Mouse (Mus musculus) spleen, adult 2 months (tissue): ENCODE results near the gene Alox5. TPM values are rescaled to one million over a fixed set of nuclear protein-coding genes. Genes with fewer than 3 reads are reported as not detected.
"Not testable (repeated sequence)": the region's sequence is repeated elsewhere in the genome, so short reads cannot be mapped to it uniquely, and the experiment has no call there.

Experiments used
- DNase-seq, 2 experiments: peaks; one replicate each; pipeline versions ENCODE4 v3.0.0 to v3.0.0-alpha.2; 2012 to 2021; ENCODE audit warnings: low spot score in 2 of 2, low read depth in 1 of 2
- H3K27ac ChIP-seq: fragments of 200-500 bp; 2 replicates; pipeline ENCODE4 v1.5.1; 2012; ENCODE audit warnings: low read length, inconsistent platforms; ENCODE audit not compliant: insufficient read depth
- H3K27me3 ChIP-seq: fragments of 200-500 bp; 2 replicates; pipeline ENCODE4 v1.6.1; 2012; ENCODE audit warnings: mild to moderate bottlenecking, moderate library complexity, low read length, inconsistent platforms; ENCODE audit not compliant: control insufficient read depth, insufficient read depth
- H3K36me3 ChIP-seq: fragments of 200-500 bp; 2 replicates; pipeline ENCODE4 v1.6.1; 2012; ENCODE audit warnings: mild to moderate bottlenecking, low read length, inconsistent platforms; ENCODE audit not compliant: control insufficient read depth, insufficient read depth
- H3K4me1 ChIP-seq: fragments of 200-500 bp; 2 replicates; pipeline ENCODE4 v1.6.1; 2011; ENCODE audit warnings: inconsistent platforms; ENCODE audit not compliant: control insufficient read depth, insufficient read depth, insufficient read length
- H3K4me3 ChIP-seq: fragments of 200-500 bp; 2 replicates; pipeline ENCODE4 v1.5.1; 2011; ENCODE audit warnings: mild to moderate bottlenecking, inconsistent platforms; ENCODE audit not compliant: insufficient read depth, insufficient read length; ENCODE audit errors: extremely low read depth
- CTCF ChIP-seq: fragments of 200-500 bp; IDR thresholded peaks from 2 replicates; pipeline ENCODE4 v1.5.1; 2011; ENCODE audit warnings: mild to moderate bottlenecking, inconsistent platforms; ENCODE audit not compliant: insufficient read depth, insufficient read length, insufficient replicate concordance; ENCODE audit errors: extremely low read depth
- POLR2A ChIP-seq: fragments of 200-500 bp; IDR thresholded peaks from 2 replicates; pipeline ENCODE4 v1.6.1; 2011; ENCODE audit warnings: low read depth, low read length, inconsistent platforms
- WGBS: fragments of 180-500 bp; shearing (Covaris S2); methylation state at CpG from one replicate; pipeline ENCODE4 v1.1.7; 2018; 5-methylcytosine and 5-hydroxymethylcytosine counted together
- polyA plus RNA-seq: library from polyadenylated mRNA; depleted of rRNA; stranded (reverse); fragments of >200 nt; gene quantifications from 2 replicates; pipeline ENCODE4 v1.2.3, GENCODE M21; 2012; rRNA removed

The Alox5 gene
- polyA plus RNA-seq, result 2.5 and 2.8 TPM in 2 replicates

GRCm38 (mm10) chr6:116460544-116461283 is at the start of gene Alox5:
Gene Alox5, minus strand, starts transcription at chr6:116461178.
- no peak for DNase-seq

GRCm38 (mm10) chr6:116506302-116507003 is 45.5 kb upstream of the Alox5 start, which contains the start of gene Olfr212:
Gene Olfr212, plus strand, starts transcription at chr6:116506516.
- not testable (repeated sequence) for H3K4me3 ChIP-seq, H3K36me3 ChIP-seq, H3K27me3 ChIP-seq, DNase-seq, H3K4me1 ChIP-seq, H3K27ac ChIP-seq
- WGBS, result 90% methylated on average over 20 of the region's 20 CpGs

More at GRCm38 (mm10) chr6:116460544-116461283, at the start of gene Alox5:
- H3K27ac ChIP-seq, result no peak within 1 kb of the TSS
- TF ChIP-seq POLR2A, result no peak
- no peak for TF ChIP-seq CTCF
- peaks cover 2% of the 10 kb centered on the region; the same call in 1 of the 2 replicates for H3K4me1 ChIP-seq
- WGBS, result 12% methylated on average over 43 of the region's 43 CpGs
- H3K27me3 ChIP-seq, result no peaks in the 10 kb centered on the region
- no peak within 1 kb of the TSS; the same call in 1 of the 2 replicates for H3K4me3 ChIP-seq
- H3K36me3 ChIP-seq, result no peaks in the 10 kb centered on the region

DNA sequence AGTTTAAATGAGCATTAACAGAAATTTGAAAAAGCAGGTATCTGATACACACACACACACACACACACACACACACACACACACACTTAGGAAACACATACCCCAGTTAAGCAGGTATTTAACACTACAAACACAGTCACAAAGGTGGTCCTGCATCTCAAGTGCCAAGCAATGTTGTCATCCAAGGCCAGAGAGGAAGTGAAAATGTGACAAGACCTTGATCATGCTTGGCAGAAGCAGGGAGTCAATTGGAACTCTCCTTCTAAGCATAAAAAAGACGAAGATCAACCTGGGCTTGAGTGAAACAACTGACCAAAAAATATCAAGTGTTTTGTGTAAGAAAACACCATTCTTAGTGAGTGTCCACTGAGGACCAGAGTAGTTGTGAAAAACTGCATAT is 35.0 kb upstream of the Alox5 start:
- no peak for DNase-seq
- H3K36me3 ChIP-seq, result no peaks in the 10 kb centered on the region
- no peak overlapping the region for H3K27ac ChIP-seq
- TF ChIP-seq POLR2A, result no peak
- TF ChIP-seq CTCF, result no peak
- no peaks in the 10 kb centered on the region for H3K27me3 ChIP-seq
- 61% methylated on average over 1 of the region's 1 CpGs for WGBS
- H3K4me3 ChIP-seq, result no peak overlapping the region
- no peaks in the 10 kb centered on the region for H3K4me1 ChIP-seq

GRCm38 (mm10) chr6:116493742-116494141 is 32.8 kb upstream of the Alox5 start:
- H3K36me3 ChIP-seq, result no peaks in the 10 kb centered on the region
- H3K4me3 ChIP-seq, result no peak overlapping the region
- H3K27me3 ChIP-seq, result no peaks in the 10 kb centered on the region
- no peak for DNase-seq
- TF ChIP-seq CTCF (no peak), POLR2A (no peak)
- H3K27ac ChIP-seq, result no peak overlapping the region
- 75% methylated on average over 5 of the region's 5 CpGs for WGBS
- H3K4me1 ChIP-seq, result no peaks in the 10 kb centered on the region

DNA sequence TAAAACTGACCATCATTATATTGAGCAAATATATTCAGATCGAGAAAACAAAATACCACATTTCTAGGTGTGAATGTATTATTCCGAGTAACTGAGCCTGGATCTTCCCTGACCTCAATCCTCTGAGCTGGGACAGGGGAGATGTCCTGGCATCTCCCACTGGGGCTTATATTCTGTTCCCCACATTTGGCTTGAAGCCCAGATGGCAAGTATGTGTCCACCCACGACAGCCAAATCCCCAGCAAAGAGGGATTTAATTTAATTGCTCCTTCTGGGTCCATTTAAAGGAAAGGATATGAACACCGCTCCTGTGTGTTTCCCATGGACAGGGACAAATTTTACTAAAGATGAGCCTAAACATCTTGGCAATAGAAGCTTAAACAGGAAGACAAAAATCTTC is 27.8 kb upstream of the Alox5 start, which contains the start of gene Olfr211:
TSS of gene Olfr211 (plus strand) at position 301 of the 400 bp plus-strand sequence.
- no peaks in the 10 kb centered on the region for H3K36me3 ChIP-seq
- DNase-seq, result no peak
- H3K27me3 ChIP-seq, result no peaks in the 10 kb centered on the region
- H3K4me3 ChIP-seq, result no peak within 1 kb of the TSS
- no peak within 1 kb of the TSS for H3K27ac ChIP-seq
- TF ChIP-seq CTCF, result no peak
- no peak for TF ChIP-seq POLR2A
- WGBS, result 78% methylated on average over 4 of the region's 4 CpGs
- no peaks in the 10 kb centered on the region for H3K4me1 ChIP-seq

DNA sequence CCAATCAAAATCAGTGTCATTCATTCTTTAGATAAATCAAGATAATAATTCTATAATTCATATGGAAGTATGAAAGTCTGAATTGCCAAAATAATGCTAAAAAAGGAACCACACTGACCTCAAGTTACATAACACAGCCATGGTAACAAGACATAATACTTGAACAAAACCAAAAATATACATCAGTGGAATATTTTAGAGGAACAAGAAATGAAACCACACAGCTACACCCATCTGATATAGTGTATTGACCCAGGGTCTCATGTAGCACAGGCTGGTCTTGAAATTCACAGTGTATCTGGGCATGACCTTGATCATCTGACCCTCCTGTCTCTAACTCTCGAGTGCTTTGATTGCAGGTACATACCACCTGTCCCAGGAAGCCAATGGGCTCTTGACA is 25.9 kb upstream of the Alox5 start:
- WGBS, result 63% methylated on average over 1 of the region's 1 CpGs
- no peak for TF ChIP-seq POLR2A
- TF ChIP-seq CTCF, result no peak
- Histone ChIP-seq H3K4me3 (no peak overlapping the region), H3K4me1 (no peaks in the 10 kb centered on the region), H3K36me3 (no peaks in the 10 kb centered on the region), H3K27me3 (no peaks in the 10 kb centered on the region), H3K27ac (no peak overlapping the region)
- no peak for DNase-seq

DNA sequence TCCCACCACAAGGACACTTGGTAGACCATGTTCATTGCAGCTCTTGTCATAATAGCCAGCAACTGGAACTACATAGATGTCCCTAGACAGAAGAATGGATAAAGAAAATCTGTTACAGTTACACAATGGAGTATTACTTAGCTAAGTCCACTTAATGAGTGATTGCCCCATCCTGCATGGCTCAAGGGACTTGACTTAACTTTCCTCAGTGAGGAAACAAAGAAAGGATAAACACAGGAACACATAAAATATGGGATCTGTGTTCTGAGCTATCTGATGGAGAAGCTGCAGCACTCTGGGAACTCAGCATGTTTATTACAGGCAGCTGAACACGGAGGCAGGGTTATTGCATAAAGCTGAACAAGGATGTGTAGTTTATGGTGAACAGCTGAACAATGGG is 24.1 kb upstream of the Alox5 start:
- no peaks in the 10 kb centered on the region for H3K4me1 ChIP-seq
- H3K4me3 ChIP-seq, result no peak overlapping the region
- 67% methylated on average over 1 of the region's 1 CpGs for WGBS
- DNase-seq, result no peak
- H3K36me3 ChIP-seq, result no peaks in the 10 kb centered on the region
- no peak for TF ChIP-seq POLR2A
- no peak for TF ChIP-seq CTCF
- no peak overlapping the region for H3K27ac ChIP-seq
- H3K27me3 ChIP-seq, result no peaks in the 10 kb centered on the region
